Mouse (Mus musculus) testis, adult 2 months (tissue): ENCODE data around the gene Rad18.

Source experiments
- CTCF ChIP-seq: fragments of 200-500 bp; IDR thresholded peaks from 2 replicates; pipeline ENCODE4 v1.5.1; 2012; ENCODE audit warnings: low read depth, mild to moderate bottlenecking, inconsistent platforms, low read length, moderate library complexity; ENCODE audit not compliant: control insufficient read depth, insufficient read depth, insufficient replicate concordance
- POLR2A ChIP-seq: fragments of 200-500 bp; IDR thresholded peaks from 2 replicates; pipeline ENCODE4 v1.6.1; 2012; ENCODE audit warnings: low read depth, mild to moderate bottlenecking, inconsistent platforms, low read length, moderate library complexity; ENCODE audit not compliant: control insufficient read depth

- TF ChIP-seq CTCF = no peak
- TF ChIP-seq POLR2A = no peak
Observed at GRCm38 (mm10) chr6:112736471-112736870, 40.0 kb upstream of the Rad18 start.
